Mouse (Mus musculus) neural tube, embryonic 12.5 days (tissue): ENCODE results near the gene Zfp148. TPM values are rescaled to one million over a fixed set of nuclear protein-coding genes. Genes with fewer than 3 reads are reported as not detected.
"Not testable (repeated sequence)": the region's sequence is repeated elsewhere in the genome, so short reads cannot be mapped to it uniquely, and the experiment has no call there.

Experiments used
- ATAC-seq: fragments of 200-750 bp; cut with Nextera tagmentation; 2 replicates; pipeline ENCODE4 v1.8.0; 2017; ENCODE audit warnings: low read depth, mild to moderate bottlenecking, moderate TSS enrichment, moderate library complexity; ENCODE audit not compliant: low FRiP score
- H3K27ac ChIP-seq: fragments of 300-500 bp; sonication (generic); 2 replicates; pipeline ENCODE4 v1.5.1; 2016
- H3K27me3 ChIP-seq: fragments of 300-500 bp; sonication (generic); replicated peaks from 2 replicates; pipeline ENCODE4 v1.6.1; 2016; ENCODE audit warnings: mild to moderate bottlenecking
- H3K36me3 ChIP-seq: fragments of 300-500 bp; sonication (generic); 2 replicates; pipeline ENCODE4 v1.6.1; 2016; ENCODE audit warnings: mild to moderate bottlenecking
- H3K4me1 ChIP-seq: fragments of 300-500 bp; sonication (generic); 2 replicates; pipeline ENCODE4 v1.6.1; 2016
- H3K4me2 ChIP-seq: fragments of 300-500 bp; sonication (generic); replicated peaks from 2 replicates; pipeline ENCODE4 v1.6.1; 2016; ENCODE audit warnings: mild to moderate bottlenecking
- H3K4me3 ChIP-seq: fragments of 300-500 bp; sonication (generic); 2 replicates; pipeline ENCODE4 v1.5.1; 2016
- H3K9ac ChIP-seq: fragments of 300-500 bp; sonication (generic); 2 replicates; pipeline ENCODE4 v1.6.1; 2016; ENCODE audit warnings: mild to moderate bottlenecking
- H3K9me3 ChIP-seq: fragments of 300-500 bp; sonication (generic); 2 replicates; pipeline ENCODE4 v1.6.1; 2016; ENCODE audit warnings: mild to moderate bottlenecking
- WGBS: fragments of 180-500 bp; shearing (Covaris S2); methylation state at CpG from one replicate; pipeline ENCODE4 v1.1.7; 2016; 5-methylcytosine and 5-hydroxymethylcytosine counted together
- polyA plus RNA-seq: library from polyadenylated mRNA; unstranded; fragments of >200 nt; fragmentation: Nextera tagmentation; extraction: Ambion mirVana; gene quantifications from 2 replicates; pipeline ENCODE4 v1.2.1, GENCODE M21; 2016

Zfp148 gene
- polyA plus RNA-seq, result 50.1 and 50.7 TPM in 2 replicates

GRCm38 (mm10) chr16:33379944-33380881, at the start of gene Zfp148:
TSS of gene Zfp148 (plus strand) at chr16:33380836.
- Histone ChIP-seq H3K9ac (peak within 1 kb of the TSS; percentile 97), H3K4me1 (peaks cover 17% of the 10 kb centered on the region), H3K27ac (peak within 1 kb of the TSS; percentile 94), H3K4me2 (peak within 1 kb of the TSS; percentile 93), H3K4me3 (peak within 1 kb of the TSS; percentile 88)
- not testable (repeated sequence) for H3K9me3 ChIP-seq, H3K27me3 ChIP-seq, H3K36me3 ChIP-seq
- 3% methylated on average over 50 of the region's 50 CpGs for WGBS
- peak; percentile 85 for ATAC-seq

GRCm38 (mm10) chr16:33333015-33333414, 47.6 kb upstream of the Zfp148 start:
- no peak overlapping the region for H3K9ac ChIP-seq
- H3K4me2 ChIP-seq, result no peak overlapping the region
- no peak overlapping the region for H3K4me3 ChIP-seq
- no peaks in the 10 kb centered on the region for H3K4me1 ChIP-seq
- H3K36me3 ChIP-seq, result no peaks in the 10 kb centered on the region
- WGBS, result 89% methylated on average over 14 of the region's 14 CpGs
- no peaks in the 10 kb centered on the region for H3K9me3 ChIP-seq
- no peaks in the 10 kb centered on the region for H3K27me3 ChIP-seq
- no peak for ATAC-seq
- no peak overlapping the region for H3K27ac ChIP-seq

- Histone ChIP-seq H3K9ac (no peak overlapping the region), H3K4me1 (no peaks in the 10 kb centered on the region), H3K4me3 (no peak overlapping the region), H3K27me3 (no peaks in the 10 kb centered on the region), H3K27ac (no peak overlapping the region), H3K36me3 (no peaks in the 10 kb centered on the region), H3K4me2 (no peak overlapping the region), H3K9me3 (no peaks in the 10 kb centered on the region)
- WGBS, result 24% methylated on average over 8 of the region's 8 CpGs
- no peak for ATAC-seq
Measured at GRCm38 (mm10) chr16:33337177-33337576, 43.5 kb upstream of the Zfp148 start.

- Histone ChIP-seq H3K4me1 (no peaks in the 10 kb centered on the region), H3K4me3 (no peak overlapping the region), H3K9me3 (no peaks in the 10 kb centered on the region), H3K27me3 (no peaks in the 10 kb centered on the region), H3K36me3 (no peaks in the 10 kb centered on the region), H3K27ac (no peak overlapping the region), H3K4me2 (no peak overlapping the region), H3K9ac (no peak overlapping the region)
- 84% methylated on average over 10 of the region's 10 CpGs for WGBS
- ATAC-seq, result no peak
Measured at GRCm38 (mm10) chr16:33337681-33338080, 43.0 kb upstream of the Zfp148 start.

GRCm38 (mm10) chr16:33338492-33338891, 42.1 kb upstream of the Zfp148 start:
- no peak overlapping the region for H3K4me2 ChIP-seq
- H3K9me3 ChIP-seq, result no peaks in the 10 kb centered on the region
- H3K27me3 ChIP-seq, result no peaks in the 10 kb centered on the region
- 63% methylated on average over 4 of the region's 4 CpGs for WGBS
- no peak for ATAC-seq
- H3K4me3 ChIP-seq, result no peak overlapping the region
- no peak overlapping the region for H3K9ac ChIP-seq
- no peak overlapping the region for H3K27ac ChIP-seq
- H3K4me1 ChIP-seq, result no peaks in the 10 kb centered on the region
- H3K36me3 ChIP-seq, result no peaks in the 10 kb centered on the region

- Histone ChIP-seq H3K4me1 (no peaks in the 10 kb centered on the region), H3K9me3 (no peaks in the 10 kb centered on the region), H3K27ac (no peak overlapping the region), H3K4me2 (no peak overlapping the region), H3K36me3 (no peaks in the 10 kb centered on the region), H3K9ac (no peak overlapping the region), H3K27me3 (no peaks in the 10 kb centered on the region), H3K4me3 (no peak overlapping the region)
- ATAC-seq, result no peak
- 79% methylated on average over 2 of the region's 2 CpGs for WGBS
Measured at GRCm38 (mm10) chr16:33339476-33339875, 41.2 kb upstream of the Zfp148 start.

- Histone ChIP-seq H3K4me3 (no peak overlapping the region), H3K27ac (no peak overlapping the region), H3K9ac (no peak overlapping the region), H3K4me1 (no peaks in the 10 kb centered on the region), H3K4me2 (no peak overlapping the region), H3K36me3 (no peaks in the 10 kb centered on the region), H3K27me3 (no peaks in the 10 kb centered on the region), H3K9me3 (no peaks in the 10 kb centered on the region)
- WGBS, result 67% methylated on average over 1 of the region's 1 CpGs
- ATAC-seq, result no peak
Measured at GRCm38 (mm10) chr16:33342356-33342755, 38.3 kb upstream of the Zfp148 start.

GRCm38 (mm10) chr16:33343106-33343505, 37.5 kb upstream of the Zfp148 start:
- Histone ChIP-seq H3K4me2 (no peak overlapping the region), H3K4me1 (no peaks in the 10 kb centered on the region), H3K27ac (no peak overlapping the region), H3K4me3 (no peak overlapping the region), H3K9me3 (no peaks in the 10 kb centered on the region), H3K27me3 (no peaks in the 10 kb centered on the region), H3K36me3 (no peaks in the 10 kb centered on the region), H3K9ac (no peak overlapping the region)
- no peak for ATAC-seq
- 80% methylated on average over 5 of the region's 5 CpGs for WGBS

- no peaks in the 10 kb centered on the region for H3K4me1 ChIP-seq
- no peak overlapping the region for H3K9ac ChIP-seq
- no peak overlapping the region for H3K27ac ChIP-seq
- 89% methylated on average over 7 of the region's 7 CpGs for WGBS
- H3K36me3 ChIP-seq, result no peaks in the 10 kb centered on the region
- H3K4me2 ChIP-seq, result no peak overlapping the region
- ATAC-seq, result no peak
- no peak overlapping the region for H3K4me3 ChIP-seq
- H3K9me3 ChIP-seq, result no peaks in the 10 kb centered on the region
- H3K27me3 ChIP-seq, result no peaks in the 10 kb centered on the region
Measured at GRCm38 (mm10) chr16:33343601-33344000, 37.0 kb upstream of the Zfp148 start.

- Histone ChIP-seq H3K27me3 (no peaks in the 10 kb centered on the region), H3K4me3 (no peak overlapping the region), H3K36me3 (no peaks in the 10 kb centered on the region), H3K4me1 (no peaks in the 10 kb centered on the region), H3K4me2 (no peak overlapping the region), H3K27ac (no peak overlapping the region), H3K9me3 (no peaks in the 10 kb centered on the region), H3K9ac (no peak overlapping the region)
- ATAC-seq, result no peak
- WGBS, result 57% methylated on average over 9 of the region's 9 CpGs
Measured at GRCm38 (mm10) chr16:33344379-33344778, 36.3 kb upstream of the Zfp148 start.

- Histone ChIP-seq H3K27ac (no peak overlapping the region), H3K36me3 (no peaks in the 10 kb centered on the region), H3K9me3 (no peaks in the 10 kb centered on the region), H3K4me3 (no peak overlapping the region), H3K27me3 (no peaks in the 10 kb centered on the region), H3K9ac (no peak overlapping the region), H3K4me1 (no peaks in the 10 kb centered on the region), H3K4me2 (no peak overlapping the region)
- WGBS, result 86% methylated on average over 4 of the region's 4 CpGs
- no peak for ATAC-seq
Measured at GRCm38 (mm10) chr16:33344875-33345274, 35.8 kb upstream of the Zfp148 start.

GRCm38 (mm10) chr16:33346376-33346775, 34.3 kb upstream of the Zfp148 start:
- 43% methylated on average over 3 of the region's 3 CpGs for whole genome bisulfite sequencing
- no peaks in the 10 kb centered on the region for H3K4me1 ChIP-seq
- H3K9ac ChIP-seq, result no peak overlapping the region

GRCm38 (mm10) chr16:33347134-33347533, 33.5 kb upstream of the Zfp148 start:
- Histone ChIP-seq H3K4me2 (no peak overlapping the region), H3K9me3 (no peaks in the 10 kb centered on the region), H3K27ac (no peak overlapping the region), H3K36me3 (no peaks in the 10 kb centered on the region), H3K4me1 (no peaks in the 10 kb centered on the region), H3K4me3 (no peak overlapping the region), H3K9ac (no peak overlapping the region), H3K27me3 (no peaks in the 10 kb centered on the region)
- no peak for ATAC-seq
- 68% methylated on average over 5 of the region's 5 CpGs for WGBS

More at GRCm38 (mm10) chr16:33346376-33346775, 34.3 kb upstream of the Zfp148 start:
- H3K27me3 ChIP-seq, result no peaks in the 10 kb centered on the region
- H3K9me3 ChIP-seq, result no peaks in the 10 kb centered on the region
- ATAC-seq, result no peak
- no peak overlapping the region for H3K4me2 ChIP-seq
- H3K27ac ChIP-seq, result no peak overlapping the region
- H3K36me3 ChIP-seq, result no peaks in the 10 kb centered on the region
- H3K4me3 ChIP-seq, result no peak overlapping the region
